Mouse (Mus musculus) monocyte, adult 5-6 weeks (primary cell): ENCODE measurements around the gene Prdm5. TPM values are rescaled to one million over a fixed set of nuclear protein-coding genes. Genes with fewer than 3 reads are reported as not detected.

ENCODE experiments used
- ATAC-seq: fragments of 153-309, 156-312 bp; replicated peaks from 2 replicates; pipeline ENCODE4 v1.8.0; 2017; ENCODE audit warnings: mild to moderate bottlenecking; ENCODE audit not compliant: low TSS enrichment, insufficient number of reproducible peaks, severe bottlenecking, poor library complexity, low FRiP score
- total RNA-seq: library from RNA; stranded (forward); fragments of 200-1000, 200-491, 200-594 nt; gene quantifications from 3 replicates; pipeline ENCODE4 v1.2.3, GENCODE M21; 2017

The Prdm5 gene
- total RNA-seq, 1 experiment from 2014 or later: not detected

- ATAC-seq: no peak
Measured at GRCm38 (mm10) chr6:65906657-65907182, 127.9 kb downstream of the Prdm5 start.

- ATAC-seq: no peak
Measured at GRCm38 (mm10) chr6:65915421-65915820, 136.6 kb downstream of the Prdm5 start.

DNA sequence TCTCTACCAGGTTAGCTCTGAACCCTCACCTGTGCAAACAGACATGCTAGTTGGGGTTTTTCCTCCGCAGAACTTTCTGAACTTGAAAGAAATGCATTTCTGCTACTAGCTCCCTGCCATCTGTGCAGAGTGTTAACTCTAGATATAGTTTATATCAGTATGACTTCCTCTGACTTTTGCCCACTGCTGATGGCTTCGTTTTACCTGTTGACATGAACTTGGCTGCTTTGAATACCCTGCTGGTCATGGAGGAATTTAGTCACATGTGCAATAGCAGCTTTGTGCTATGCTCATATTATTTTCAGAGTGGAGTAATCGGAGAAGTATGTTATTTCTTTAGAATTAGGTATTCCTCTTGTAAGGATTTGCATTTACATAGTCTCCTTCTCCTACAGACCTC is 142.9 kb downstream of the Prdm5 start:
- no peak for ATAC-seq

DNA sequence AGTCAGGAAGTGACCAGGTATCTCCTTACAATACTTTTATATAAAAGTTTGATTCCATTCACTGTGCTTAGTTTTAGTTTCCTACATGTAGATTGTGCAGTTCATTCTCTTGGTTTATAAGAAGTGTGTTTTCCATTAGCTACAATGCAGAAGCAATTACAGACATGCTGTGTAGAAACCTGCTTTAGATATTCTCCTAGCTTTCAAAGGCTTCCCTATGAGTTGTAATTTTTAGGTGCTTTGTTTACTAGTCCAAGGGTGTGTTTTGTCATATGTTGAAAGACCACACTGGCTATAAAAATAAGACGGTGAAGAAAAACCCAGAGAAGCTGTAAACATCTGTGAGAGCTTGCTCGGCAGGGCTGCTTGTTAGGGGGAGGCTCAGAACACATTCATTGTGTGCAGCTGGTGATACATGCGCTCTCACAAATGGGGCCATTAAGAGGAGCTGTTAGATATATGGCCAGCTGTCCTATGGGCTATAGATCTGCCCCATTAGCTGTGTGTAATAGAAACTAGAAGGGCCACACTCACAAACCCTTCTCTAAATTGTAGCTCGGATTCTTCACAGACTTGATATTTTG is 144.8 kb downstream of the Prdm5 start:
- ATAC-seq: no peak

DNA sequence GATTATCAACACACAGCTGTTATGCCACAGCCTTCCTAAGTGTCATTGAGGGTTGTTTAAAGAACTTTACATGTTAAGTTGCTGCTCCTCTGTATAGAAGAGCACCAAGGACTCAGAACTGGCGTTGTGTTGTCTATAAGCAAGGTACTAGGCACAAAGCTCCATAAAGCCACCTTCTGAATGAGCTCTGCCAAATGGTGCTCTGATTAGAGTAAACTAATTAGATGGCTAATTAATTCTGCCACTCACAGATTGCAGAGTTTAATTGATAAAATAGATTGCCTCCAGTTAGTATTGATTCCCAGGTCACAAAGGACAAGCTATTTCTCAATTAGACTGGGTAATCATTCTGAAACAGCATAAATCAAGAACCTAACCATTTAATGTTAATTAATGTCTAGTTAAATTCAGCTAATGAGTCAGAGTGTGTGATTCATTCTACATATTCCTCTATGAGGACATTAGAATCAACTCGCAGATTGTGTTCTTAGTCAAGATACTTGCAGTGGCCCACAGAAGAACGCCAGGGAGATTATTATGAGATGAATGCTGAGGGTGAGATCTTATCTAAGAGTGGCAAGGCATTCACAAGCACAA is 147.0 kb downstream of the Prdm5 start:
- ATAC-seq: no peak

GRCm38 (mm10) chr6:65930523-65930922 is 151.7 kb downstream of the Prdm5 start:
- ATAC-seq: no peak

DNA sequence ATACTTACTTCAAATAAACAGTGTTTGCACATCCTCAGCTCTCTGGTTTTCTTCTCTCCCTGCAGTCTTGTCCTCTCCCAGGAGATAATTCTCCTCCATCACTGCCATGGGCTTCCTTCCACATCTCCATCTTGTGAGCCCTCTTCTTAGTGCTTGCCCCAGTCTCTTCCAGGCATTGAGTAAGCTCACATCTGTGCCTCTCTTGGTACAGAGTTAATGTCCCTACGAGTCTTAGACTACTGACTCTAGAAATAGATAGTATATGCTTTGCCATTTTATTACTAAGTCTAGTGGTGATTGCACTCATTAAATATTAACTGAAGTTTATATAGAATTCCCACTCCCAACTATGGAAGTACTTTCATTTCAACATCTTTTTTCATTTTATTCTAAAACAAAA is 154.0 kb downstream of the Prdm5 start:
- ATAC-seq: no peak

DNA sequence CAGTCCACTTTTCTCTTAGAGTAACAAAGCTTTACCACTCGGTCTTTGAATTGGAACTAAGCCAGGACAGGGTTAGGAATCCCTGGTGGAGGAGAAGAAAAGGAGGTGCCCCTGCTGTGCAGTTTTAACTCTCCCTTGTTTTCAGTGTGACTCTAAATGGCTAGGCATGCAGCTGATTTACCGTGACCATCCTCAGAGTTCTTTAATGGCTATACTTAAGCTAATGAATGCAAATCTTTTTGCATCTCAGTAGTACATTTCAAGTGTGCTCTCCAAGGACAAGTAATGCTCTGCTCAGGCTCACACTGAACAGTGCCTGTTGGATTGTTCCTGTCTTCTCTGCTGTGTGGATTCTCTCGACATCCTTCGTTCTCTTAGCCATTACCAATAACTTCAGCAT is 154.4 kb downstream of the Prdm5 start:
- no peak for ATAC-seq

DNA sequence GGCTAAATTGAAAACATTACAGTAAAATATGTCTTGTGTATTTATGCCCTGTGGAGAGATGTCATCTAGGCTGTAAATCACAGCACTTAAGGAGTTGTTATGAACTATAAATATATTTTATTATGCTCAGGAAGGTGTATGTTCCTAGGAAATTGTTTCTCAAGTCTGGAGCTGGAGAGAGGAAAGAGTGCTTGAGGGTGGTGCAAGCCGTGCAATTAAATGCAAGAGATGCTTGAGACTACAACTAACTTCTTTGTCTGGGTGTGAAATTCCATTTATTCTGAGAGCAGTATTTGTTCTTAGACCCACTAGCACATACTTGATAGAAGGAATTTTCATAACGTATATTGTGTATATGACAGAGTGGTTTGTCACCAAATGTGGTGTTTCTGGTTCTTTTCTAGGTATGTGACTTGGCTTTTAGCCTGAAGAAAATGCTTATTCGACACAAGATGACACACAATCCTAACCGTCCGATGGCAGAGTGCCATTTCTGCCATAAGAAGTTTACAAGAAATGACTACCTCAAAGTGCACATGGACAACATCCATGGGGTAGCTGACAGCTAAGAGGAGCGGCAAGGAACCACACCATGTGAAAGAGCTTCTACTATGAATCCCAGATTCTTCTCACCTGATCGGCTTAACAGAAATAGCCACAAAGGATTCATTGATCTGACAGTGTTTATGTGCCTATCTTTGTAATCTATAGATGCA is 156.9 kb downstream of the Prdm5 start:
- ATAC-seq: no peak

- no peak for ATAC-seq
Measured at GRCm38 (mm10) chr6:65950492-65950891, 171.7 kb downstream of the Prdm5 start.

DNA sequence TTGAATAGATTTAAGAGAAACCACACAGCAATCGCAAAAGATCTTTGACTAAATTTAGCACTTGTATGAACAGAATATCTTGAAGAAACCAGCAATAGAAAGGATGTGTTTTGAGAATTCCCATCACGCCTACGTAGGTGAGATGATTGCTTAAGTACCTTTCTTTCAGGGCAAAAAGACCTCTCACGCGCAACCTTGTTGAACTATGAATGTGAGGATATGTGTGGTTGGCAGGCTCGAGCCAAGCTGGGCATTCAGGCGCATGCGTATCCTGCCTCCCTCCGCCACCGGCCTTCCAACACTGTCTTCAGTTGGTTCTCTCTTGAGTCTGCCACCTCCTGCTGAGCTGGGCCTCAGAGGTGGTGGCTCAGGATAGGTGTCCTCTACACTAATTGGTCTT is 173.5 kb downstream of the Prdm5 start, which contains the start of gene 4930544G11Rik:
TSS of gene 4930544G11Rik (plus strand) at position 301 of the 400 bp plus-strand sequence.
- ATAC-seq: no peak

- ATAC-seq: no peak
Measured at GRCm38 (mm10) chr6:65969386-65970111, 190.8 kb downstream of the Prdm5 start.

GRCm38 (mm10) chr6:65970410-65970809 is 191.6 kb downstream of the Prdm5 start:
- ATAC-seq: no peak

Other genes with a start within 250 kb of the Prdm5 start
- gene Ndnf, start 107.4 kb upstream of the Prdm5 start, total RNA-seq: 4.3 to 14.0 TPM (median 13.8 TPM) in 3 replicates
- gene 4930544G11Rik, start 173.6 kb downstream of the Prdm5 start, total RNA-seq: not detected in 3 replicates